Mouse (Mus musculus) megakaryocyte, embryonic 14.5 days (primary cell): Measurements from ENCODE around the gene Rad51b.

Source experiments
- FLI1 ChIP-seq: IDR thresholded peaks from 2 replicates; pipeline ENCODE4 v1.6.1; 2012; ENCODE audit warnings: low read length, inconsistent platforms, mixed read lengths
- GATA1 ChIP-seq: IDR thresholded peaks from 3 replicates; pipeline ENCODE4 v1.6.1; 2012; ENCODE audit warnings: mixed read lengths, low read length, inconsistent platforms, borderline replicate concordance

DNA sequence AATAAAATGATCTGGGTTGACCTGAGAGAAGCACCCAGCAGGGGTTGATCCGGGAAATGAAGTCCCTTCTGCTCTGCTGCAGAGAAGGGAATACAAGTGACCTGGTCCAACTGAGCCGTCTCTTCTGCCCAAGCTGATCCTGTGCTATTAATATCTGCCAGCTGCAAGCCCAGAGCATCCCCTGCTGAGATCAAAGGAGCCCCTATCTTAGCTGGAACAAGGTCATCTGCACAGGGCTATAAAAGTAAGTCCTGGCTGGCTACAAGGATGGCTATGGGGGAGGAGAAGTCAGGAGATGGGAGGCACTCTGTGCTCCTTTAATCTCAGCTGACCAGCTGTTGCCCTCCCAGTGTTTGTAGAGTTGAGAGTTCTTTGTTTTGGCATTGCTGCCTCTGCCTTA lies 364.2 kb downstream of the Rad51b start:
- no peak for TF ChIP-seq GATA1
- no peak for TF ChIP-seq FLI1
